Mouse (Mus musculus) bone marrow, adult 2 months (tissue): Measurements from ENCODE around the gene Hist1h2bf.

Experiments used
- CTCF ChIP-seq: fragments of 200-500 bp; IDR thresholded peaks from 2 replicates; pipeline ENCODE4 v1.5.1; 2011; ENCODE audit warnings: low read length, control low read depth; ENCODE audit not compliant: control insufficient read depth, insufficient read depth
- POLR2A ChIP-seq: fragments of 200-500 bp; IDR thresholded peaks from 2 replicates; pipeline ENCODE4 v1.6.1; 2011; ENCODE audit warnings: low read depth, mild to moderate bottlenecking, control low read depth, low read length, borderline replicate concordance; ENCODE audit not compliant: control insufficient read depth

DNA sequence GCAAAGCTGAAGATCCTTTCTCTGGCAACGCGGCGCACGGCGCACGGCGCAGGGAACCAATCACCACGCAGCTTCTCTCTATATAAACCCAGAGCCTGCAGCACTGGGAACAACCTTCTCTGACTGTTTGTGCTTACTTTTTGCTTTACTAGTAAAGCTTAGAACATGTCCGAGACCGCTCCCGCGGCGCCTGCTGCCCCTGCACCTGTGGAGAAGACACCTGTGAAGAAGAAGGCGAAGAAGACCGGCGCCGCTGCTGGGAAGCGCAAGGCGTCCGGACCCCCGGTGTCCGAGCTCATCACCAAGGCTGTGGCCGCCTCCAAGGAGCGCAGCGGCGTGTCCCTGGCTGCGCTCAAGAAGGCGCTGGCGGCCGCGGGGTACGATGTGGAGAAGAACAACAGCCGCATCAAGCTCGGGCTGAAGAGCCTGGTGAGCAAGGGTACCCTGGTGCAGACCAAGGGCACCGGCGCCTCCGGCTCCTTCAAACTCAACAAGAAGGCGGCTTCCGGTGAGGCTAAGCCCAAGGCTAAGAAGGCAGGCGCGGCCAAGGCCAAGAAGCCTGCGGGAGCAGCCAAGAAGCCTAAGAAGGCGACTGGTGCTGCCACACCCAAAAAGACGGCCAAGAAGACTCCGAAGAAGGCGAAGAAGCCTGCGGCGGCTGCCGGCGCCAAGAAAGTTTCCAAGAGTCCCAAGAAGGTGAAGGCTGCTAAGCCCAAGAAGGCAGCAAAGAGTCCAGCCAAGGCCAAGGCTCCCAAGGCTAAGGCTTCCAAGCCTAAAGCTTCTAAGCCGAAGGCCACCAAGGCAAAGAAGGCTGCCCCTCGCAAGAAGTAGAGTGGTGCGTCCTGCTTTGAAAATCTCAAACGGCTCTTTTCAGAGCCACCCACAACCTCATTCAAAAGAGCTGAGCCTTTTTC lies 18.8 kb downstream of the Hist1h2bf start:
- no peak for TF ChIP-seq CTCF
- TF ChIP-seq POLR2A, result peak; percentile 99
